Mouse (Mus musculus) hindbrain, embryonic 15.5 days (tissue): Measurements from ENCODE around the gene Mrpl18. TPM values are rescaled to one million over a fixed set of nuclear protein-coding genes. Genes with fewer than 3 reads are reported as not detected.
"Not testable (repeated sequence)": the region's sequence is repeated elsewhere in the genome, so short reads cannot be mapped to it uniquely, and the experiment has no call there.

Experiments
- ATAC-seq: fragments of 200-750 bp; cut with Nextera tagmentation; 2 replicates; pipeline ENCODE4 v1.8.0; 2017; ENCODE audit warnings: low read depth, moderate number of reproducible peaks, moderate TSS enrichment; ENCODE audit not compliant: low FRiP score
- H3K27ac ChIP-seq: fragments of 300-500 bp; sonication (generic); replicated peaks from 2 replicates; pipeline ENCODE4 v1.5.1; 2015; ENCODE audit warnings: mild to moderate bottlenecking, inconsistent platforms
- H3K27me3 ChIP-seq: fragments of 300-500 bp; sonication (generic); 2 replicates; pipeline ENCODE4 v1.6.1; 2015; ENCODE audit warnings: control low read depth, inconsistent platforms
- H3K36me3 ChIP-seq: fragments of 300-500 bp; sonication (generic); 2 replicates; pipeline ENCODE4 v1.6.1; 2015; ENCODE audit warnings: control low read depth, inconsistent platforms
- H3K4me1 ChIP-seq: fragments of 300-500 bp; sonication (generic); replicated peaks from 2 replicates; pipeline ENCODE4 v1.6.1; 2015; ENCODE audit warnings: control low read depth, inconsistent platforms
- H3K4me2 ChIP-seq: fragments of 300-500 bp; sonication (generic); 2 replicates; pipeline ENCODE4 v1.6.1; 2015; ENCODE audit warnings: moderate library complexity, mild to moderate bottlenecking, inconsistent platforms
- H3K4me3 ChIP-seq: fragments of 300-500 bp; sonication (generic); 2 replicates; pipeline ENCODE4 v1.5.1; 2015; ENCODE audit warnings: mild to moderate bottlenecking, inconsistent platforms
- H3K9ac ChIP-seq: fragments of 300-500 bp; sonication (generic); 2 replicates; pipeline ENCODE4 v1.6.1; 2015; ENCODE audit warnings: inconsistent platforms
- H3K9me3 ChIP-seq: fragments of 300-500 bp; sonication (generic); 2 replicates; pipeline ENCODE4 v1.6.1; 2016; ENCODE audit warnings: control low read depth, inconsistent platforms
- WGBS: fragments of 180-500 bp; shearing (Covaris S2); methylation state at CpG from one replicate; pipeline ENCODE4 v1.1.7; 2015; 5-methylcytosine and 5-hydroxymethylcytosine counted together
- polyA plus RNA-seq: library from polyadenylated mRNA; unstranded; fragments of >200 nt; fragmentation: Nextera tagmentation; extraction: Ambion mirVana; gene quantifications from 2 replicates; pipeline ENCODE4 v1.2.1, GENCODE M21; 2015

The Mrpl18 gene
- polyA plus RNA-seq = 118 and 125 TPM in 2 replicates

DNA sequence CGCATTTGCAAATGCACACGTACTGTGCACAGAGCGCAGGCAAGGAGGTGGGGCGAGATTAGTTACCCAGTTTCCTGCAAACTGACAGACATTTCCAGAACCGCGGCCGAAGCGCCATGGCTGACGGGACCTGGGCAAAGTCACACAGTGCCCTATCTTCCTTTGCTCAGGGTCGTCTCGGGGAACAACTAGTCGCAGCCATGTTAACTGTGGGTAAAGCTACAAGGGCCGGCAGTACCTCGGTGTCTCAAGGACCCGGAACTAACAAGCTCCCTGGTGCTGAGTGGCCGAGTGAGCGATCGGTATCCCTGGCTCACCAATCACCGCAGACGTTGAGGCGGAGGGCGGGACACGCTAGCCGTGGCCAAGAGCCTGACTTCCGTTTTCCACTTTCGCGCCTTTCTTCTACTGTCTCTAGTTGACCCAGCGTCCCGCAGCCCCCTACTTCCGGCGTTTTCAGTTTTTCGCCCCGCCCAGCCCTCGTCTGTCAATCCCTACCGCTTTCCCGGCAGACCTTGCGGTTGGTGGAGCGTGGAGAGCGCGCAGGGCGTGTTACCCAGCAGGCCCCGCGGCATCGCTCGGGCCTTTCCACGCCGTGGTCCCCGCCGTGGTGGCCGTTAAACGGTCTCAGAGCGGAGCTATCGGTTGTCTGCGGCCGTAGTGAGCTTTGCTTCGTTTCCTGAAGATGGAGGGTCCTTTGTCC lies at the start of gene Mrpl18:
TSS of gene Mrpl18 (minus strand) at position 465 of the 703 bp plus-strand sequence.
- WGBS = under 1% methylated on average over 56 of the region's 56 CpGs
- peak within 1 kb of the TSS; percentile 87 for H3K9ac ChIP-seq
- peak within 1 kb of the TSS; percentile 92 for H3K4me2 ChIP-seq
- peak; percentile 99 for ATAC-seq
- H3K4me1 ChIP-seq = peaks cover 17% of the 10 kb centered on the region
- peak within 1 kb of the TSS; percentile 81 for H3K4me3 ChIP-seq
- H3K27me3 ChIP-seq = no peaks in the 10 kb centered on the region
- H3K36me3 ChIP-seq = peaks cover 51% of the 10 kb centered on the region
- H3K9me3 ChIP-seq = no peaks in the 10 kb centered on the region
- H3K27ac ChIP-seq = peak within 1 kb of the TSS; percentile 89

DNA sequence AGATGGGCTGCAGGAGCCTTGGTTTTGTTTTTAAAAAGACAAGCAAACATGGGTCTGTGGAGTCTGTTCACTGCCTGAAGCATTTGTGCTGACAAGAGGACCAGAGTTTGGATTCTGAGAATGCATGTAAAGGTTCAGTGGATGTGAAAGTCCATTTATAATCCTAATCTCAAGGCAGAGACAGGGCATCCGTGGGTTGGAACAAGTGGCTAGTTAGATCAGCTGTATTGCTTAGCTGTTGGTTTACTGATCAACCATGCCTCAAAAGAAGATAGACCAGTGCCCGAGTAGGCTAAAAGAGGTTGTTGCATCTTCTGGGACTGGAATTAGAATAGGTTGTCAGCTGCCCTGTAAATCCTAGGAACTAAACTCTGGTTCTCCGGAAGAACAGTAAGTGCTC lies 47.3 kb upstream of the Mrpl18 start:
- Histone ChIP-seq H3K4me2 (no peak overlapping the region), H3K9ac (no peak overlapping the region), H3K36me3 (peaks cover 23% of the 10 kb centered on the region), H3K4me1 (peaks cover 12% of the 10 kb centered on the region), H3K27ac (no peak overlapping the region), H3K4me3 (no peak overlapping the region), H3K27me3 (no peaks in the 10 kb centered on the region), H3K9me3 (no peaks in the 10 kb centered on the region)
- ATAC-seq = no peak
- 83% methylated on average over 3 of the region's 3 CpGs for WGBS

DNA sequence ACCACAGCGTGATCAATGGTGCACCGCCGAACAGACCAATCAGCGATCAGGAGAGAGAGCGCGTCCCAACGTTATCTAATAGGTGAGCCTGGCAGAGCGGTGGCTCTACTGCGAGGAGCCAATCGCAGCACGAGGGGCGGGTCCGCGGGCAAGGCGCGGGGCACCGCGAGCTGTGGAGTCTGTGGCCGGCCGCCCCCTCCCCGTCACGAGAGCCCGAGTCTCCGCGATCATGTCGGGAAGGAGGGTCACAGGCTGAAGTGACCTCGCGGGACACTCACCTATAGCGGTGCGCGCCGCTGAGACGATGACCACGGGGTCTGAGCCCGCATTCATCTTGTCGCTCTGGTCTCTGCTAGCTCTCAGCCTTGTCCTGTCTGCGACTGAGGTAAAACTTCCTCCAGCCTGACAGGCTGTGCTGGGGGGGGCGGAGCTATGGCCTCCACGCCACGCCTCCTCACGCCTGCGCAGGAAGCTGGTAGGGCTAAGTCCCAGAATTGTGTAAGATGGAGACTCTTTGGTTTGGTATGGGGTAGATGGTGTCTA lies 44.3 kb upstream of the Mrpl18 start, which contains the start of gene Acat2:
TSS of gene Acat2 (minus strand) at position 417 of the 543 bp plus-strand sequence.
- Histone ChIP-seq H3K27me3 (no peaks in the 10 kb centered on the region), H3K9me3 (no peaks in the 10 kb centered on the region), H3K27ac (peak within 1 kb of the TSS; percentile 96), H3K4me3 (peak within 1 kb of the TSS; percentile 63), H3K36me3 (peaks cover 18% of the 10 kb centered on the region), H3K9ac (peak within 1 kb of the TSS; percentile 54), H3K4me1 (peaks cover 22% of the 10 kb centered on the region), H3K4me2 (peak within 1 kb of the TSS; percentile 88)
- WGBS = under 1% methylated on average over 42 of the region's 42 CpGs
- ATAC-seq = peak; percentile 99

DNA sequence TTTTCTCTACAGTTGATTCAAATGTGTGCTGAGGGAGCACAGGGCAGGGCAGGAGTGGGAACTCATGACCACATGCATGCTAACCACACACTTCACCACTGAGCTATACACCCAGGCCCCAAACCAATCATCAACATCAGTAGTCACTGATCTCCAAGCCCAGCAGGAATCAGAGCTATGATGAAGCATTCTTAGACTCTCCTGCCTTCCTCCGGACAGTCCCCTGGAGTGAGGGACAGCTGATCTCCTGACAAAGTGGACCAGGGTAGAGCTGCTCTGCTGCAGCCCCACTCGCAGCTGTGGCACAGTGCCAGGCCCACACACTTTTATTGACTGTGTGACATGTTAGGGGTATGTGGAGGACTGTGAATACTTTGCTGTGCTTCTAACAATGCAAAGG lies 43.2 kb upstream of the Mrpl18 start:
- not testable (repeated sequence) for H3K27ac ChIP-seq, ATAC-seq, H3K9ac ChIP-seq, H3K27me3 ChIP-seq, H3K9me3 ChIP-seq
- H3K36me3 ChIP-seq = peaks cover 18% of the 10 kb centered on the region
- H3K4me3 ChIP-seq = peak overlapping the region; percentile 31
- WGBS = 0% methylated on average over 1 of the region's 2 CpGs
- peaks cover 22% of the 10 kb centered on the region for H3K4me1 ChIP-seq
- H3K4me2 ChIP-seq = peak overlapping the region; percentile 54

DNA sequence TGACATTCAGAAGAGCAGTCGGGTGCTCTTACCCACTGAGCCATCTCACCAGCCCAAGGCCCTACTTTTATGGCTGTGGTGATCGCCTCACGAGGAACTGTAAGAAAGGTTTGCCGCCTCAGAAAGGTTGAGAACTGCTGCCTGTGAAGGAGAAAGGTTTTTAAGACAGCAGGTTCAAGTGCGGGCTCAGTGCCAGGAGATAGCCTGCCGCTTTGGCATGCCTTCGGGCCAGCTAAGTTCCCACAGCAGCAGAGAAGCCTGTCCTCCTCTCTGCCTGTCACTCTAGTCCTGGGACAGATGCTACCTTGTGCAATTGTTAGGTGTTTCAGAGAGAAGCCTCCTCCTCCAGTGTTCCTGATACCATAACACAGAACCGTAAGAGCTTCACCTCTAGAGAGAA lies 40.5 kb upstream of the Mrpl18 start:
- Histone ChIP-seq H3K9me3 (no peaks in the 10 kb centered on the region), H3K36me3 (peaks cover 32% of the 10 kb centered on the region), H3K27ac (no peak overlapping the region), H3K4me1 (peaks cover 22% of the 10 kb centered on the region), H3K27me3 (no peaks in the 10 kb centered on the region), H3K9ac (no peak overlapping the region), H3K4me2 (no peak overlapping the region), H3K4me3 (no peak overlapping the region)
- no peak for ATAC-seq
- 94% methylated on average over 8 of the region's 8 CpGs for WGBS

DNA sequence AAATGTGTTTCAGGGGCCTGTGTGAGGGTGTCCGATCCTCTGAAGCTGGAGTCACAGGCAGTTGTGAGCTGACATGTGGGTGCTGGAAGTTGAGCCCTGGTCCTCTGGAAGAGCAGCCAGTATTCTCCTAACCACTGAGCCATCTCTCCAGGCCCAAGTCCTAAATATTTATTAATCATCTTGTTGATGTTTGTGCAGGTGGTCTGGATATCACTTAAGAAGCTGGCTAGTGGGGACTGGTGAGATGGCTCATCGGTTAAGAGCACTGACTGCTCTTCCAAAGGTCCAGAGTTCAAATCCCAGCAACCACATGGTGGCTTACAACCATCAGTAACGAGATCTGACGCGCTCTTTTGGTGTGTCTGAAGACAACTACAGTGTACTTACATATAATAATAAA lies 33.5 kb upstream of the Mrpl18 start:
- no peaks in the 10 kb centered on the region for H3K9me3 ChIP-seq
- H3K4me2 ChIP-seq = no peak overlapping the region
- no peak overlapping the region for H3K27ac ChIP-seq
- 98% methylated on average over 5 of the region's 5 CpGs for WGBS
- no peak overlapping the region for H3K4me3 ChIP-seq
- no peaks in the 10 kb centered on the region for H3K4me1 ChIP-seq
- no peak overlapping the region for H3K9ac ChIP-seq
- peaks cover 63% of the 10 kb centered on the region for H3K36me3 ChIP-seq
- H3K27me3 ChIP-seq = no peaks in the 10 kb centered on the region
- ATAC-seq = no peak

DNA sequence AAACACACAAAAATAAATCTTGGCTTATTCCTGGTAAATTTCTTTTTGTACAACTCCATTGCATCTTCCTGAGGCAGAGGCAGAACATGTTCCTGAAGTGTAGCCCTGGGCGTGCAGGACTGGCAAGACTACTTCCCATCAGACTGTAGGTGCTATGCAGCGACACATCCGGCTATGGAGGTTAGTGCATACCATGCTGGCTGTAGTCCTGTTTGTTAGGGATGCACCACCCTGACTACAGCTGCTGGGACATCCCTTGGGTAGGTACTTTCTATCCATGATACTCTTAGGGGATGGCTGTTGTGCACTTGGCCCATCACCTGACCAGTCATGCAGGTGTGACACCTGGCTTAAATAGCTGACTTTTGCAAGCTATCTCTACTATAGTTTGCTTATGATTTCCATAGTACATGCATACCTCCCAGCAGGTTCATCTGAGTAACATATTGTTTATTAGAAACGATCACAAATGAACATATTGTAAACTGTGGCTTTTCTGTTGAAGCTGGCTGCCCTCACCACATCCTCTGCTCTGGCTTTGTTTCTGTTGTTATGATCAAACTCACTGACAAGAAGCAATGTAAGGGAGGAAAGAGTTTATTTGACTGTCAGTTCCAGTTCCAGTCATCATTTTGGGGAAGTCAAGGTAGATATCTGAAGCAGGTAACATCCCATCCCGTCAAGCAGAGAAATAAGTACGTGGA lies 26.5 kb upstream of the Mrpl18 start:
- no peaks in the 10 kb centered on the region for H3K9me3 ChIP-seq
- H3K4me2 ChIP-seq = no peak overlapping the region
- no peak overlapping the region for H3K27ac ChIP-seq
- no peak overlapping the region for H3K9ac ChIP-seq
- 95% methylated on average over 6 of the region's 6 CpGs for WGBS
- 0 out of 2 replicates have a peak, but pooled peaks cover 7% of the 10 kb centered on the region for H3K4me1 ChIP-seq
- peaks cover 43% of the 10 kb centered on the region for H3K36me3 ChIP-seq
- ATAC-seq = no peak
- H3K4me3 ChIP-seq = no peak overlapping the region
- no peaks in the 10 kb centered on the region for H3K27me3 ChIP-seq

DNA sequence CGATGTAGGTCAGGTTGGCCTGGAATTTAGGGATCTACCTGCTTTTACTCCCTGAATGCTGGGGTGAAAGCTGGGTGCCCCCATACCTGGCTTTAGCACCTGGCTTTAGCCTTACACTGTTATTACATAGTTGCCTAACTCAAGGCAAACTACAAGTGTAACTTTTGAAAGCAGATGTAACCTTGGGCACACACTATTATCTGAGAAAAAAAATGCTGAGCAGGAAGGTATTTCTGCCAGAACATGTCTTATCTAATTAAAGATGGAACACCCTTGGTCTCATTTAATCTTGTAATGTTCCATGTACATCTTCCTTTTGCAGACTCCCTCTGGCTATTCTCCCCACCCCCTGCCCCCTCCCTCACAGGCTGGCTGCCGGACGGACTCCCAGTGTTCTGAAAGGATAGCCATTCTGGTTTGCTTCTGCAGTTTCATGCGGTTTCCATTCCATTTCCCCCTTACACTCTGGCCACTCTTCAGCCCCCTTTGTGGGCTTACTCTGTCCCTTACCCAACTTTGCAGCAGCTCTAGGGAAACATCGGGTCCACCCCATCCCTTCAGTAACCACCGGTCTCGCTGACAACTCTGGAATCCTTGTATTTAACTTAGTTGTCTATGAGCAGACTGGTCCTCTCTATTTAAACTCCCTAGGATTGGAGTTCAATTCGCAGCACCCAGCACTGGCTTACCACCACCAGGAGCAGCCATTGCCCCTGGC lies 25.6 kb upstream of the Mrpl18 start:
- no peak overlapping the region for H3K4me3 ChIP-seq
- 0 out of 2 replicates have a peak, but pooled peaks cover 7% of the 10 kb centered on the region for H3K4me1 ChIP-seq
- no peak overlapping the region for H3K27ac ChIP-seq
- peaks cover 41% of the 10 kb centered on the region for H3K36me3 ChIP-seq
- WGBS = 84% methylated on average over 8 of the region's 8 CpGs
- no peak overlapping the region for H3K9ac ChIP-seq
- H3K4me2 ChIP-seq = no peak overlapping the region
- no peaks in the 10 kb centered on the region for H3K9me3 ChIP-seq
- ATAC-seq = no peak
- no peaks in the 10 kb centered on the region for H3K27me3 ChIP-seq

DNA sequence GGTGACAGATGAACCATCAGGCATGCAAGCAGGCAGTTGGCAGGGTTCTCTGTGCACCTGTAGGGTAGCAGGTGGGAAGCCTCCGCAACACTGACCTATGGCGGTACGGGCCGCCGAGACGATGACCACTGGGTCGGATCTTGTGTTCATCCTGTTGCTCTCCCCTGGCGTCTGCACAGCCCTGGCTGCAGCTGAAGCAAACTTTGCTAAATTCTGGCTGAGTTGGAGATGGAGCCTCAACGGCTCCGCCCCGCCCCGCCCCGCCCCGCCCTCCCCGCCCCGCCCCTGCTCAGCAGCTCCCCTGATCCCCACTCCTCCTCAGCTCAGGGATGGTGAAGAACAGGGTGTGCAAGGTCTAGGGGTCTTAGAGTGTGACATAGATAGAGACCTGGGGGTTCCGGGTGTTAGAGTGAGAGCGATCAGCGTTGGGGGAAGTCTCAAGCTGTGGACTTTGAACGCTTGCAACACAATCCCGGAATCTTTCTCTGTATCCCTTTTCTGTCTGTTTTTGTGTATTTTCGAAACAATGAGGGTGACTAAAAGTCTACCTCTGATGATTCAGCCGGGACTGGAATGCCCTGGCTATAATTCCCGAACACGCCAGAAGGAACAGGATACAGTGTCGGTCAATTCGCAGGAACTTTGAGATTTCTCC lies 24.1 kb upstream of the Mrpl18 start, which contains the start of gene Acat3:
TSS of gene Acat3 (minus strand) at position 450 of the 655 bp plus-strand sequence.
- H3K4me2 ChIP-seq = peak within 1 kb of the TSS; percentile 52
- peaks cover 29% of the 10 kb centered on the region for H3K36me3 ChIP-seq
- no peak within 1 kb of the TSS for H3K27ac ChIP-seq
- 0 out of 2 replicates have a peak, but pooled peaks cover 7% of the 10 kb centered on the region for H3K4me1 ChIP-seq
- no peaks in the 10 kb centered on the region for H3K27me3 ChIP-seq
- H3K9me3 ChIP-seq = no peaks in the 10 kb centered on the region
- WGBS = 17% methylated on average over 27 of the region's 27 CpGs
- peak; percentile 69; the same call in 1 of the 2 replicates for ATAC-seq
- peak within 1 kb of the TSS; percentile 22; the same call in 1 of the 2 replicates for H3K4me3 ChIP-seq
- no peak within 1 kb of the TSS; the same call in 1 of the 2 replicates for H3K9ac ChIP-seq

DNA sequence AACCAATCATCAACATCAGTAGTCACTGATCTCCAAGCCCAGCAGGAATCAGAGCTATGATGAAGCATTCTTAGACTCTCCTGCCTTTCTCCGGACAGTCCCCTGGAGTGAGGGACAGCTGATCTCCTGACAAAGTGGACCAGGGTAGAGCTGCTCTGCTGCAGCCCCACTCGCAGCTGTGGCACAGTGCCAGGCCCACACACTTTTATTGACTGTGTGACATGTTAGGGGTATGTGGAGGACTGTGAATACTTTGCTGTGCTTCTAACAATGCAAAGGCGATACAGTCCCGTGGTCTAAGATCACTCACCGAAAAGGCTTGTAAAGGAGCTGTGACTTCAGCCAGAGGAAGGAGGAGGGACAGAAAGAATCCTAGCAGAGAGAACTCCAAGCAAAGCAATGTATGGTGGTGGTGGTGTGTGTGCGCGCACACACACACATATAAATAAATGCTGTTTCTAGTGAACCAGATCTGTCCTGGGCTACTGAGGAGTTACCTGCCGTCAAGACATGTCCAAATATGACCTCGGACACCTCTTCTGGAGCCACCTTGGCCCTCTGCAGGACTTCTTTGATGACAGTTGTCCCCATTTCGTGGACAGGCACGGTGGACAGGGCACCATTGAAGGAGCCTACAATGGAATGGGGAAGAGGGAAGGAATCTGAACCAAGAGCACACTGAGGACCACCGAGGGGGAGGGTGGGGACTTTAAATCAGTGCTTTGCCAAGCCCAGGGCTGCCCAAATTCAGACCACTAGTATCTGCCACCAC lies 23.4 kb upstream of the Mrpl18 start:
- ATAC-seq = peak; percentile 69
- Histone ChIP-seq H3K36me3 (peaks cover 22% of the 10 kb centered on the region), H3K4me2 (peak overlapping the region; percentile 52), H3K4me3 (0 out of 2 replicates have a peak overlapping the region, but pooled peaks have one; percentile 22)
- not testable (repeated sequence) for H3K9me3 ChIP-seq, H3K27me3 ChIP-seq, H3K4me1 ChIP-seq, H3K27ac ChIP-seq, H3K9ac ChIP-seq
- 66% methylated on average over 2 of the region's 12 CpGs for WGBS
